Mouse (Mus musculus): ENCODE results near the gene Mkrn2.

DNA sequence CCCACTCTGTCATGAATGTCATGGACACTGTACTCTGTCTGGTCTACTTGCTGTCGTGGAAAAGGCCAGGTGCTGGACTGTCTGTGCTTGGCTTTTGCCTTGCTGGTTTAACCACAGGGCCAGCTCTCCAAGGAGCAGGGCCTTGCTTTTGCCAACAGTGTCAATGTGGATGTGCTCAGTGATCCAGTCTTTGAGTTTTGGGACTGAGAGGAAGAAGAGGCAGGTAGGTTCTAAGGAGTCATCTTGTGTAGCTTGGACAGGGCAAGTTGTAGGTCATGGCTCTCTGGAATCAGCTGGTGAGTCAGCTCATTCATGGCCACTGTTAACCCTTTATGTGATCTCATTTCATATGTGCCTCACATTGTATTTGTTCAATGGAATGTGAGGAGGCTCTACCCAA is 4.8 kb downstream of the Mkrn2 start:
- TF ChIP-seq MYOG (IDR thresholded peaks at IDR 0.05; ENCODE audit: control insufficient read depth, extremely low read depth, insufficient read length) (no peak), CTCF (IDR thresholded peaks at IDR 0.05; ENCODE audit: control insufficient read depth, insufficient read depth, insufficient read length) (no peak), USF1 (IDR thresholded peaks at IDR 0.05; ENCODE audit: low read depth) (no peak), MAX (IDR thresholded peaks at IDR 0.05) (no peak), MYOD1 (IDR thresholded peaks at IDR 0.05; ENCODE audit: control insufficient read depth, insufficient read length, low read depth) (no peak)
